Mouse (Mus musculus): ENCODE measurements at regions not wholly inside any gene's neighbourhood (a gene's known extent, or its start where the extent isn't known, plus 50 kb on each side); places are given as distances from the start of the nearest gene placed in this dataset.

DNA sequence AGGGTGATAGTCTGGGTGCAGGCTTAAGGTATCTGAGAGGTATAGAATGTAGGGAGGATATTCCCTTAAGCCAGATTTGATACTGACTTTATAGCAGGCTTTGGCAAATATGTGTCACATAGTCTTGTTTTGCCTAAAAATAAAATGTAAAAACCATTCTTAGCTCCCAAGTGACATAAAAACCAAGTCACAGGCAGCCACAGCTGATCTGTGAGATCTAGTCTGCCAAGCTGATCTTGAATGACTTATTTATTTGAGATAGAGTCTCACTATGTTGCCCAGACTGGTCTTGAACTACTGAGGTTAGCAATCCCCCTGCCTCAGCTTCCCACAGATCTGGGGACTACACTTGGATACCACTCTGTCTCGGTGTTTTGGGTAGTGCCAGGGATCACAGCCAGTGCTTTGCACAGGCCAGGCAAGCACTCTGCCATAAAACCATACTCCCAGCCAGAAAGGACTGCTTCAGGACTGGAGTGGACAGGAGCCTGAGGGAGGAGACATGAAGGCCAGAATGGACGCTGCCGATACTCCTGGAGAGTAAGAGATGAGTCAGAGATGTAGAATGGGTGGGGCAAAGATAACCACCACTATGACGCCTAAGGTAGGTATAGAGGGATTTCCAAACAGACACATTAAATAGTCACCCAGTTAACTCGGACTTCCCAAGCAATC, 51.0 kb upstream of the Rnf24 start:
- no peaks in the 10 kb centered on the region for H3K36me3 ChIP-seq (ENCODE audit: control insufficient read depth, insufficient read depth)
- peak overlapping the region; percentile 16; the same call in 1 of the 2 replicates for H3K27ac ChIP-seq (ENCODE audit: low read depth, low read length)
- no peak overlapping the region for H3K9ac ChIP-seq (ENCODE audit: low read depth, low read length)
- no peak overlapping the region for H3K4me3 ChIP-seq (ENCODE audit: low read depth, low read length)
- no peak; the same call in none of the 2 replicates for ATAC-seq
- 0 out of 2 replicates have a peak, but pooled peaks cover 2% of the 10 kb centered on the region for H3K4me1 ChIP-seq (replicated peaks; ENCODE audit: control insufficient read depth, insufficient read depth, low read length)
- TF ChIP-seq CTCF (IDR thresholded peaks at IDR 0.05; ENCODE audit: low read depth) = no peak
- H3K27me3 ChIP-seq (replicated peaks; ENCODE audit: control insufficient read depth, insufficient read depth, low read length) = no peaks in the 10 kb centered on the region
- H3K4me2 ChIP-seq (replicated peaks; ENCODE audit: low read depth) = no peak overlapping the region
- WGBS = 49% methylated on average over 5 of the region's 5 CpGs
- H3K9me3 ChIP-seq (ENCODE audit: control insufficient read depth) = no peaks in the 10 kb centered on the region
